Mouse (Mus musculus) C2C12 (cell line): ENCODE data around the gene Spata2.

Experiments
- CTCF ChIP-seq: IDR thresholded peaks from one replicate; pipeline ENCODE4 v1.5.1; 2011; ENCODE audit not compliant: control insufficient read depth, insufficient read depth, insufficient read length
- MYOG ChIP-seq: IDR thresholded peaks from one replicate; pipeline ENCODE4 v1.6.1; 2011; ENCODE audit not compliant: control insufficient read depth, insufficient read length; ENCODE audit errors: extremely low read depth

- TF ChIP-seq CTCF (no peak), MYOG (no peak)
These were observed 37.3 kb upstream of the Spata2 start for GRCm38 (mm10) chr2:167529935-167530513.
